Mouse (Mus musculus): Measurements from ENCODE around the gene Il5.

Il5 gene

DNA sequence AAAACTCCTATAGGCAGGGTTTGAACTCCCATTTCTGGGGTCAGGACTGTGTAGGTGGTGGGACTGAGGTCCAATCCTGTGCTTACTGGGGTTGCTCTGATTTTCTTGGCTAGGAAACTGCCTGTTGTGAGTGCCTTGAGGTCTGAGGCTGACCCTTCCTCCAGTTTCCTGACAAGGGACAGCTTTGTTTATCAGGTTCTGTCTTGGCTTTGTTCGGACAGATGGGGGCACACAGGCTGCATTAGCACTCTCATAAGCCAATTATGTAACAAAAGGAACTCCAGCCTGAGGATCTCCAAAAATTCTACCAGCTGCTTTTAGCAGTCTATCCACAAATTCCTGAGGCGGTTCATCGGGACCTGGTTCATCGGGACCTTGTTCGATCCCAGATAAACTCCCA, 21.8 kb downstream of the Il5 start:
- CTCF ChIA-PET: interaction anchor here (0.6 kb wide), 1 partner anchor 16 kb away, joined by 4 read pairs; no protein-coding TSS in a partner anchor

- CTCF ChIA-PET: no interaction called here
Observed at GRCm38 (mm10) chr11:53745260-53745659, 24.7 kb downstream of the Il5 start.

- CTCF ChIA-PET: interaction anchor here (0.6 kb wide), 2 partner anchors 64 to 122 kb away, joined by 3 to 11 read pairs; no protein-coding TSS in a partner anchor
Observed at GRCm38 (mm10) chr11:53747985-53748384, 27.4 kb downstream of the Il5 start.

DNA sequence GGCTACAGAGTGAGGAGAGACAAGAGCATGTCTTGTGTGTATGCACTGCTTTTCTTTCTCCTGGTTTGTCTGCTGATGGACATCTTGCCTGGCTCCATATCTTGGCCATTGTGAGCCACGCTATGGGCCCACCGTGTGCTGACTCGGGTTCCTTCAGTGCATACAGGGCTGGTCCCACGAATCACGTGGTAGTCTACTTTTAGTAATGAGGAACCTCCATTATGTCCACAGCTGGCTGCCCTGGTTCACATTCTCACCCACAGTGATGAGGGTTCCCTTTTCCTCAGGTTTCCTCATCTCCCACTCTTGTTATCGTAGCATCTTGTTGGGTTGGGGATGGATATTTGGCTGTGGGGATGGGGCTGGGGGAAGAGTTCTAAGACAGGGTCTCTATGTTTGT, 28.0 kb downstream of the Il5 start:
- CTCF ChIA-PET: interaction anchor here (0.6 kb wide), 1 partner anchor 121 kb away, joined by 3 read pairs; no protein-coding TSS in a partner anchor

DNA sequence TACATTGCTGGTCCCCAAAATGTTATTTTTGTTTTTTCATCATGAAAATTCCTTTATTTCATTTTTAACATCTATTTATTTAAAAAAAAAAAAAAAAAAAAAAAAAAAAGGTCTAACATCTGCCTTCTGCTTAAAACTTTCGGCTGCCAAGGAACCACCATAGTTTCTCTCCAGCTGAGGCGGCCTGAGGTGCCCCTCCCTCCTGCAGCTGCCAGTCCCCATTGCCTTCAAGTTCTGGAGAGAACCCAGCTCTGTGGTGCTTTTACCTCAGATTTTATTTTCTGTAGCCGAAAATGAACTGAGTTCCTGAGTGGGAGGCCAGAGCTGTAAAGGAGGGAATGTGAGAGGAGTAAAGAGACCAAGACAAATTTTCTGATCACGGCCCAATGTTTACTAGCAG, 28.7 kb downstream of the Il5 start:
- CTCF ChIA-PET: no interaction called here

GRCm38 (mm10) chr11:53749716-53750352, 29.2 kb downstream of the Il5 start:
- CTCF ChIA-PET: no interaction called here

GRCm38 (mm10) chr11:53755011-53755595, 34.5 kb downstream of the Il5 start:
- CTCF ChIA-PET: interaction anchor here (0.6 kb wide), 1 partner anchor 40 kb away, joined by 4 read pairs; no protein-coding TSS in a partner anchor

- CTCF ChIA-PET: interaction anchor here (0.7 to 1.4 kb wide), 3 partner anchors 15 to 92 kb away, joined by 3 to 8 read pairs (median 4); no protein-coding TSS in a partner anchor
Observed at GRCm38 (mm10) chr11:53757612-53758011, 37.0 kb downstream of the Il5 start.

- CTCF ChIA-PET: interaction anchor here (0.7 to 1.4 kb wide), 4 partner anchors 15 to 92 kb away, joined by 3 to 8 read pairs (median 4); no protein-coding TSS in a partner anchor
Observed at GRCm38 (mm10) chr11:53758033-53758432, 37.4 kb downstream of the Il5 start.

DNA sequence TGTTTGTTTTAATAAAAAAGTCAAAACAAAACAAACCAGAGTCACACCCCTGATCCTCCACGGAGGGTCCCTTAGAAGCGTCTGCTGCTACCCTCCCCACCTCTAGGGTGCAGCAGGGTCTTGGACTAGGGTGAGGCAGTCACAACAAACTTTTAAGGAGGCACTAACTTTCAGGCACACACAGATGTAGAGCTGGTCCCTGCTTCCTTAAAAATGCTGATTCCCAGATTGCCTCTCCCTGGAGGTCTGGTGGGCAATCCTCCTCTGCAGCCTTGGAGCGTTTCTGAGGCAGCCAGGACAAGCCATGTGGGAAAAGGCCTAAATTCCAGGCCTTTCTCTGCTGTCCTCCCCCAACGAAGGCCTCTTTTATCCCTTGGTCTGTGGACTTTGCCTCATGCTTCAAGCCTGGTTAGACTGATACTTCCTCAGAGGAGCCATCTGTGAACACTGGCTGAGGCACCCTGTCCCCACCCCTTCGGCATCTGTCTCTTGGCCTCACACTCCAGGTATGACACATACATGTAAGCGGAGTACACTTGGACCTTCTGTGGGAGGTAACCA, 38.3 kb downstream of the Il5 start:
- CTCF ChIA-PET: interaction anchor here (1.3 kb wide), 1 partner anchor 88 kb away, joined by 3 read pairs; no protein-coding TSS in a partner anchor

- CTCF ChIA-PET: no interaction called here
Observed at GRCm38 (mm10) chr11:53759545-53760406, 39.2 kb downstream of the Il5 start.

DNA sequence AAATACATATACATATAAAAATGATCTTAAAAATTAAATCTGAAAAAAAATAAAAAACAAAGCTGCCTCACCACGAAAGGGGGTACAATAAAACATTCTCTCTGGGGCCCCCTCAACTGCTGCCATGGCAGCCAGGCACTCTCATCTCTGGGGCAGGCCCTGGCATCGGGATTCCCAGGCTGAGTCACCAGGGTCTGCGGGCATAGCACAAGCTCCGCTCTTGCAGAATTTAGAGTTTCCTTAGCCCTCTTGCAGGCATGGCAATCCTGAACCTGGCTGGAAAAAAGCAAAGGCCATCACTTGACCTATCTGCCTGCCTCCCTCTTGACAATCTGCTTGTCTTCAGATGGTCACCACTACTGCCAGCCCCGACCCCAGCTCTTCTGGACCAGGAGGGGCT, 40.7 kb downstream of the Il5 start:
- CTCF ChIA-PET: interaction anchor here (1.1 kb wide), 1 partner anchor 88 kb away, joined by 4 read pairs; no protein-coding TSS in a partner anchor

DNA sequence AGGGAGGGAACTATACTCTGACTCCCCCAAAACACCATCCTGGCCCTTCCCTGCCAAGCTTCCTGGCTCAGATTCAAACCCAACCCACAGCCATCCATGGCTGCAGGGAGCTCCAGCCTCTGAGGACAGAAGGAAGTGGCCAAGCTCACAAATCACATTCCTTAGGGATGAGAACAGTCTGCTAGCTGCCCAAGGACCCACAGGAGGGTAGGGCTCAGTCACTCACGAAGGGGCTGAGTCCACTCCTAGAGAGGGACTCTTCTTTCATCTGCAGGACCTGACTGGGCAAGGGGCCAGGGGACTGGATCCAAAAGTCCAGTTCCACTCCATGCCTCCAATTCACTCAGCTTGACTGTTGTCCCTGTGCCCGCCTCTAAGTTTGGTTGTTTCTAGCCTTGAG, 41.2 kb downstream of the Il5 start:
- CTCF ChIA-PET: interaction anchor here (1.1 kb wide), 1 partner anchor 88 kb away, joined by 4 read pairs; no protein-coding TSS in a partner anchor

DNA sequence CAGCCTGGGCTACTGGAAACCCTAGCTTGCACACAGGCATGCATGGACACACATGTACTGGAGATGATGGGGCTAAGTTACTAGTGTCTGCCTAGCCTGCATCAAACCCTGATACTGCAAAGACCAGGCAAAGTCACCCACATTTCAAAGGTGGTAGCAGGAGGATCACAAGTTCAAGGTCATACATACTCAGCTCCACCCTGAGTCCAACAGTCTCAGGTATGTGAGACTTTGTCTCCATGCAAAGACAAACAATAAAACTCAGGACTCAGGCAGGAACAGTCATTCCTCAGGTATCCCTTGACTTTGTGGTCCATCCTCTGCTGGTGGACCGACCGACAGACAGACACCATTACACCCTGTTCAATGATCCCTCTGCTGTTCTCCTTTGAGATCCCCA, 41.8 kb downstream of the Il5 start:
- CTCF ChIA-PET: interaction anchor here (1.3 kb wide), 1 partner anchor 87 kb away, joined by 3 read pairs; no protein-coding TSS in a partner anchor

DNA sequence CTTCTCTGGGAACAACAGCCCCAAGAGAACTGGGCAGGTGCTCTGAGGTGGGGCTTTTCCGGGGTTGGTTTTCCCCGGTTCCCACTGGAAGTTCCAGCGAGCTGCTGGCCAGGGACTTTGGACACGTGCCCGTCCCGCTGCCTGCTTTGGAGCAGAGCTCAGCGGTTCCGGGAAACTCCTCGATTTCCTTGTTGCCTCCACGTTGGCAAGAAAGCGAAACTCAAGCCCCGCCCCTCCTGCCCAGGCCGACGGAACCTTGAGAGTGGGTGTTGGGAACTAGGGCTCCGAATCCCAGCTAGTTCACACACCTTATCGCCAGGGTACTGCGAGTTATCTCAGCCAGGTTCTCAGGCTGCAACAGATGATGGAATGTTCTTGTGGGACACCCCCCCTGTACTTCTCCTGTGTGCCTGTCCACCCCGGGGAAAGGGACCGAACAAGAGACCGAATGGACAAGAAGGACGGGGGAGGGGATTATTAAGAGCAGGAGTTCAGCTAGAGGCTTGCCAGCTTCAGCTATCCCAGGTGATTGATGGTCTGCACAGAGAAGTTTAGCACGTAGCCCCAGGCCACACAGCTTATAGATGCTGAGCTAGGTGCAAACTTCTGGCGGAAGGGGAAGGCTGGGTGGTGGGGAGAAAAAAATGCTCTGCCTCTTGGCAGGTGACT, 42.4 kb downstream of the Il5 start:
- CTCF ChIA-PET: interaction anchor here (0.6 to 1.3 kb wide), 3 partner anchors 17 to 764 kb away, joined by 3 to 11 read pairs (median 4); no protein-coding TSS in a partner anchor

DNA sequence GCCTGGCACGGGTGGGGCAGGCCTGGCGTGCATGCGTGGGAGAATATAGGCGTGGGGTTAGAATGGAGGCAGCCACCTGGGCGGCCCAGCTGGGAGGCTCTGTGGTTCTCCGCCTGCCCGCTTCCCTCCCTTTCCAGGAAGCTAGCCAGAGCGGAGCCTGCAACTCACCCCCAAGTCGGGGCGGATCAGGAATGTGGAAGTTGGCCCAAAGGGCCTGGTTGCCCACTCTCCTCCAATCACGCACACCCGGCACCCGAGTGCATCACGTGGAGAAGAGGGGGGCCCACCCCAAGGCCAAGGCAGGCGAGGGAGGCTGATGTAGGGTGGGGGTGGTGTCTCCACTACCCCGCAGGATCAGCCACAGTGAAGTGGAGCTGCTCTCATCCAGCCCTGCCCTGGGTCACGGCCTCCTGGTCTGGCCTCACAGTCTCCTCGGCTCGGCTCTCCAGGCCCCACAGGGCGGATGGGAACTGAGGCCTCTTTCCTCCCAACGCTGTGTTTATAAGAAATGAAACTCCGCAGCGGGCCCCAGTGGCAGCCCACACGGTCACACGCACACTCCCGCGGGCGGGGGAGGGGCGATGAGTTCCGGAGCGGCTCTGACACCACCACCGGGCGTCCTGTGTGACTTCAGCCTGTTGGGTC, 43.0 kb downstream of the Il5 start:
- CTCF ChIA-PET: interaction anchor here (0.6 to 1.3 kb wide), 3 partner anchors 17 to 764 kb away, joined by 3 to 11 read pairs (median 4); no protein-coding TSS in a partner anchor

GRCm38 (mm10) chr11:53764581-53764980, 44.0 kb downstream of the Il5 start:
- CTCF ChIA-PET: no interaction called here

- CTCF ChIA-PET: interaction anchor here (0.9 kb wide), 1 partner anchor 34 kb away, joined by 3 read pairs; no protein-coding TSS in a partner anchor
Observed at GRCm38 (mm10) chr11:53768422-53769184, 48.0 kb downstream of the Il5 start.

DNA sequence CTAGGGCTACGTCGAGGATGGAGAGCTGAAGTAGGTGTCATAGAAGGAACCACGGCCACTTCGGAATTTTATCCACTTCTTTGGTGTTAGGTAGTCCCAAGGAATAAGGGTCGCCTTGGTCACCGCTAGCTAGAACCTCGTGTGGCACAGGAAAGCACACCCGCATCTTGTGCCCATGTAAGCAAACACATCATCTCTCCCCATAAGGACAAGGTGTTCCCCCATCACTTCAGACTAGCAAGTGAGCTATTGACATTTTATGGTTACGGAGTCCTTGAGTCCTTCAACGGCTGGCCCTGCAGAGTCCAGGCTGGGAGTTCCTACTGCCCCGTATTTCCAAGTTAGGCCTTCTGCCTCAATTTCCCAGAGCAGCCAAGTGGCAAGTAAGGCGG, 48.6 kb downstream of the Il5 start:
- CTCF ChIA-PET: interaction anchor here (0.9 kb wide), 1 partner anchor 35 kb away, joined by 3 read pairs; no protein-coding TSS in a partner anchor

Data from spleen, embryonic (tissue).